Mouse (Mus musculus) embryonic facial prominence, embryonic 11.5 days (tissue): ENCODE measurements around the gene Haus5. TPM values are rescaled to one million over a fixed set of nuclear protein-coding genes. Genes with fewer than 3 reads are reported as not detected.

Experiments
- ATAC-seq: fragments of 200-750 bp; cut with Nextera tagmentation; replicated peaks from 2 replicates; pipeline ENCODE4 v1.8.0; 2017; ENCODE audit warnings: low read depth; ENCODE audit not compliant: insufficient number of reproducible peaks, low FRiP score, low TSS enrichment
- DNase-seq: peaks from one replicate; pipeline ENCODE4 v3.0.0-alpha.2; 2015; ENCODE audit warnings: low spot score
- H3K27ac ChIP-seq: fragments of 300-500 bp; sonication (generic); replicated peaks from 2 replicates; pipeline ENCODE4 v1.5.1; 2014; ENCODE audit warnings: mild to moderate bottlenecking, low read depth, low read length, control low read depth
- H3K27me3 ChIP-seq: fragments of 300-500 bp; sonication (generic); 2 replicates; pipeline ENCODE4 v1.6.1; 2014; ENCODE audit warnings: mild to moderate bottlenecking, low read length, moderate library complexity, mixed read lengths; ENCODE audit not compliant: control insufficient read depth, insufficient read depth
- H3K36me3 ChIP-seq: fragments of 300-500 bp; sonication (generic); replicated peaks from 2 replicates; pipeline ENCODE4 v1.6.1; 2014; ENCODE audit warnings: low read depth, mild to moderate bottlenecking, low read length, moderate library complexity, mixed read lengths; ENCODE audit not compliant: control insufficient read depth, insufficient read depth
- H3K4me1 ChIP-seq: fragments of 300-500 bp; sonication (generic); 2 replicates; pipeline ENCODE4 v1.6.1; 2014; ENCODE audit warnings: low read length, mixed read lengths; ENCODE audit not compliant: control insufficient read depth, insufficient read depth
- H3K4me2 ChIP-seq: fragments of 300-500 bp; sonication (generic); 2 replicates; pipeline ENCODE4 v1.6.1; 2014; ENCODE audit warnings: low read depth, mild to moderate bottlenecking, control low read depth, low read length, moderate library complexity
- H3K4me3 ChIP-seq: fragments of 300-500 bp; sonication (generic); 2 replicates; pipeline ENCODE4 v1.5.1; 2014; ENCODE audit warnings: low read depth, low read length, control low read depth
- H3K9ac ChIP-seq: fragments of 300-500 bp; sonication (generic); replicated peaks from 2 replicates; pipeline ENCODE4 v1.6.1; 2014; ENCODE audit warnings: mild to moderate bottlenecking, control low read depth, low read length
- H3K9me3 ChIP-seq: fragments of 300-500 bp; sonication (generic); replicated peaks from 2 replicates; pipeline ENCODE4 v1.6.1; 2016; ENCODE audit warnings: mild to moderate bottlenecking, low read length, inconsistent platforms, mixed read lengths; ENCODE audit not compliant: control insufficient read depth
- WGBS: fragments of 180-500 bp; shearing (Covaris S2); extraction: QIAGEN DNeasy Blood & Tissue Kit; methylation state at CpG from one replicate; pipeline ENCODE4 v1.1.7; 2014; 5-methylcytosine and 5-hydroxymethylcytosine counted together
- polyA plus RNA-seq: library from polyadenylated mRNA; unstranded; fragments of >200 nt; fragmentation: Nextera tagmentation; extraction: Ambion mirVana; gene quantifications from 2 replicates; pipeline ENCODE4 v1.2.1, GENCODE M21; 2014

Gene Haus5
- polyA plus RNA-seq, 1 experiment from 2014 or later: 50.1 TPM

DNA sequence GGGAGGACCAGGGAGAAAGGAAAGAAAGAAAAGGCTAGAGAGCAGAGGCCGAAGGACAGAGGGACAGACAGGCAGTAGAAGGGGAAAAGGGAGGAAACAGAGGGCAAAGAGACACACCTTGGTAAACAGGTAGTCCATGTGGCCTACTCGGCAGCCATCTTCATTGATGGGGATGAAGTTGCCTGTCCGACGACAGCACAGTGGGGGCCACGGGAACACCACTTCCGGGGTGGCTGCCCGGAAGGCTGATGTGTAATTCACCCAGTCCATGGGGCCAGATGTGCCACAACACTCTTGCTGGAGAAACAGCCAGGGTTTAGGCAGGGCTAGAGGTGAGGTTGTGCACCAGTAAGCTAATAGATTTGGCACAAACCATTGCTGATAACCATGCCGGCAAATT, 59.9 kb downstream of the Haus5 start:
- H3K9me3 ChIP-seq: no peaks in the 10 kb centered on the region
- no peaks in the 10 kb centered on the region for H3K4me1 ChIP-seq
- no peak overlapping the region for H3K9ac ChIP-seq
- no peak overlapping the region for H3K4me2 ChIP-seq
- no peaks in the 10 kb centered on the region for H3K36me3 ChIP-seq
- H3K27ac ChIP-seq: no peak overlapping the region
- WGBS: 83% methylated on average over 8 of the region's 8 CpGs
- H3K4me3 ChIP-seq: no peak overlapping the region
- H3K27me3 ChIP-seq: no peaks in the 10 kb centered on the region
- no peak for DNase-seq
- no peak for ATAC-seq

DNA sequence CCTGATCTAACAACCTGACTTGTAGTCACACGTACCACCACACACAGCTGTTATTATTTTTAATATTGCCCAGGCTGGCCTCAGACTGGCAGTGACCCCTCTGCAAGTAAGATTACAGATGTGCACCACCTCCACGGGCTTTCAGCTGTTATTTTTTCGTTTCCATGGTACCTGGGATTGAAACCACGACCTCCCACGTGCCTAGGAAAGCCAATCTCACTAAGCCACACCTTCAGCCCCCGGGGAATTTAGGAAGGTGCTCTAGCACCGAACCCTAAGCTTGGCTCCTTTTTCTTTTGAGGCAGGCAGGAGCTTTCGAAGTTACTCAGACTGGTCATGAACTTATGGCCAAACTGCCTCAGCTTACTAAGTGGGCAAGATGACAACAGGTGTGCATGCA, 60.4 kb downstream of the Haus5 start:
- H3K9me3 ChIP-seq: no peaks in the 10 kb centered on the region
- H3K4me3 ChIP-seq: no peak overlapping the region
- 49% methylated on average over 8 of the region's 8 CpGs for WGBS
- ATAC-seq (no peak), DNase-seq (no peak)
- H3K27me3 ChIP-seq: no peaks in the 10 kb centered on the region
- H3K4me1 ChIP-seq: no peaks in the 10 kb centered on the region
- H3K4me2 ChIP-seq: no peak overlapping the region
- no peaks in the 10 kb centered on the region for H3K36me3 ChIP-seq
- H3K27ac ChIP-seq: no peak overlapping the region
- no peak overlapping the region for H3K9ac ChIP-seq

Other genes starting within 250 kb of the Haus5 start
- 0.72 TPM in 1 of 2 replicates, not detected in the other for gene Hcst, start 245.1 kb downstream of the Haus5 start, polyA plus RNA-seq
- 1.6 TPM in 2 replicates for gene Nfkbid, start 243.3 kb downstream of the Haus5 start, polyA plus RNA-seq
- gene Aplp1, start 219.5 kb downstream of the Haus5 start, polyA plus RNA-seq: 40.2 and 45.4 TPM in 2 replicates
- 0.45 and 0.84 TPM in 2 replicates for gene Kirrel2, start 207.3 kb downstream of the Haus5 start, polyA plus RNA-seq
- 0.36 TPM in 1 of 2 replicates, not detected in the other for gene Nphs1, start 206.7 kb downstream of the Haus5 start, polyA plus RNA-seq
- not detected in 2 replicates for gene Prodh2, start 171.4 kb downstream of the Haus5 start, polyA plus RNA-seq
- 11.5 and 14.7 TPM in 2 replicates for gene Arhgap33, start 129.9 kb downstream of the Haus5 start, polyA plus RNA-seq
- 4.4 and 6.2 TPM in 2 replicates for gene Hspb6, start 112.8 kb downstream of the Haus5 start, polyA plus RNA-seq
- gene Proser3, start 112.7 kb downstream of the Haus5 start, polyA plus RNA-seq: 13.0 and 13.7 TPM in 2 replicates
- 40.2 and 44.8 TPM in 2 replicates for gene Lin37, start 105.2 kb downstream of the Haus5 start, polyA plus RNA-seq
- 99.9 and 102 TPM in 2 replicates for gene U2af1l4, start 101.7 kb downstream of the Haus5 start, polyA plus RNA-seq
- gene Gm49396, start 101.7 kb downstream of the Haus5 start, polyA plus RNA-seq: 5.9 and 7.0 TPM in 2 replicates
- 108 and 110 TPM in 2 replicates for gene Psenen, start 101.4 kb downstream of the Haus5 start, polyA plus RNA-seq
- gene Igflr1, start 99.6 kb downstream of the Haus5 start, polyA plus RNA-seq: 1.5 and 2.9 TPM in 2 replicates
- gene Kmt2b, start 76.3 kb downstream of the Haus5 start, polyA plus RNA-seq: 7.2 and 8.4 TPM in 2 replicates
- gene Zbtb32, start 66.1 kb downstream of the Haus5 start, polyA plus RNA-seq: 0.21 and 0.43 TPM in 2 replicates
- gene Upk1a, start 52.1 kb downstream of the Haus5 start, polyA plus RNA-seq: 0.14 and 0.35 TPM in 2 replicates
- 700 and 782 TPM in 2 replicates for gene Cox6b1, start 38.8 kb downstream of the Haus5 start, polyA plus RNA-seq
- gene Etv2, start 29.1 kb downstream of the Haus5 start, polyA plus RNA-seq: 0.20 TPM in 1 of 2 replicates, not detected in the other
- gene Rbm42, start 14.7 kb downstream of the Haus5 start, polyA plus RNA-seq: 108 and 118 TPM in 2 replicates
- not detected in 2 replicates for gene Pmis2, start 6.6 kb upstream of the Haus5 start, polyA plus RNA-seq
- gene 2200002J24Rik, start 33.9 kb upstream of the Haus5 start, polyA plus RNA-seq: not detected in 2 replicates
- gene Atp4a, start 47.2 kb upstream of the Haus5 start, polyA plus RNA-seq: 0.26 TPM in 1 of 2 replicates, not detected in the other
- gene Tmem147, start 64.5 kb upstream of the Haus5 start, polyA plus RNA-seq: 129 and 145 TPM in 2 replicates
- 0.24 TPM in 1 of 2 replicates, not detected in the other for gene Gapdhs, start 78.7 kb upstream of the Haus5 start, polyA plus RNA-seq
- 1.0 and 2.0 TPM in 2 replicates for gene Sbsn, start 86.5 kb upstream of the Haus5 start, polyA plus RNA-seq
- not detected in 2 replicates for gene Dmkn, start 98.8 kb upstream of the Haus5 start, polyA plus RNA-seq
- gene Krtdap, start 122.9 kb upstream of the Haus5 start, polyA plus RNA-seq: not detected in 2 replicates
- not detected in 2 replicates for gene Ffar2, start 158.8 kb upstream of the Haus5 start, polyA plus RNA-seq
- not detected in 2 replicates for gene Ffar3, start 191.2 kb upstream of the Haus5 start, polyA plus RNA-seq
- not detected in 2 replicates for gene Ffar1, start 196.6 kb upstream of the Haus5 start, polyA plus RNA-seq
- not detected in 2 replicates for gene Cd22, start 215.3 kb upstream of the Haus5 start, polyA plus RNA-seq
- gene Mag, start 249.9 kb upstream of the Haus5 start, polyA plus RNA-seq: 0.17 and 0.42 TPM in 2 replicates